Mouse (Mus musculus) C2C12 (cell line): ENCODE measurements around the gene Ccr8.

Source experiments
- CEBPB ChIP-seq: IDR thresholded peaks from one replicate; pipeline ENCODE4 v1.6.1; 2011; ENCODE audit warnings: low read depth, mild to moderate bottlenecking, control low read depth, moderate library complexity
- CTCF ChIP-seq: IDR thresholded peaks from one replicate; pipeline ENCODE4 v1.5.1; 2011; ENCODE audit not compliant: control insufficient read depth, insufficient read depth, insufficient read length
- MAX ChIP-seq: IDR thresholded peaks from one replicate; pipeline ENCODE4 v1.6.1; 2011; ENCODE audit warnings: mild to moderate bottlenecking, control low read depth
- MYOG ChIP-seq: IDR thresholded peaks from one replicate; pipeline ENCODE4 v1.6.1; 2011; ENCODE audit not compliant: control insufficient read depth, insufficient read length; ENCODE audit errors: extremely low read depth
- USF1 ChIP-seq: IDR thresholded peaks from one replicate; pipeline ENCODE4 v1.6.1; 2011; ENCODE audit warnings: low read depth, mild to moderate bottlenecking, control low read depth, moderate library complexity

DNA sequence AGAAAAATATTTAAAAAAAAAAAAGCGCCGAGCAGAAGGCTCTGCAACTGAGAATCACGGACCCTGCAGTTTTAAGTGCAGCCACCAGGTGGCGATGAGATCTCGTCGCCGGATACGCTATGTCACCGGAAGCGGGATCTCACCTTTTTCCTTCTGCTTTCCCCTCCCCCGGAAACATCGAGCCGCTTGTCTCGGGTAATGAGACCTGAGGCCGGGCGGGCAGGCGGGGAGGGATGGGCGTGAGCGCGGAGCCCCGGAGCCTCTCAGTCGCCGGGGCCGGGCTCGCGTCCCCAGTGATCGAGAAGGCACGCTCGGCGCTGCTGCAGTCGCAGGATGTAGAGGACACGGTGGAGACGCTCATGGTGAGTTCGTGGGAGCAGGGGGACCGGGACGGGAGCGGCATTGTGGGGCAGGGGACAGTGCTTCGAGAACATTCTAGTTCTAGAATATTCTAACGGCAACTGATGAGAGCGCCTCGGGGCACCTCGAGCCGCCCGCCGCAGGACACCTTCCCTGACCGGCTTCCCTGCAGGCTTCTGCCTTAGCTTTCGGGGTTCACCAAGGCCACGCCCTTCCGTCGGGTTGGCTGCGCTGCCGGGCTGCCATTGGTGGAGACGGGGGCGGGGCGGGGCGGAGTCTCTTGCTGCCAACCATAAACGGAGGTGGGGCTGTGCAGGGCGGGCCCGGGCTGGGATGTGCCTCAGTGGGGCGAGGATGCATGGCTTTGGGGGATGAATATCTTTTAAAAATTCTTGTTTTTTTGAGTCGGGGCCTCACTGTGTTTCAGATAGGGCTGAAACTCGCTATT, 18.5 kb downstream of the Ccr8 start, which contains the start of gene Slc25a38:
- peak; percentile 56 for TF ChIP-seq CTCF
- TF ChIP-seq MYOG: no peak
- TF ChIP-seq MAX: no peak
- TF ChIP-seq USF1: no peak
- TF ChIP-seq CEBPB: no peak
